Mouse (Mus musculus) neutrophil, adult 5-6 weeks (primary cell): ENCODE measurements around the gene Pnkp. TPM values are rescaled to one million over a fixed set of nuclear protein-coding genes. Genes with fewer than 3 reads are reported as not detected.

ENCODE experiments used
- ATAC-seq: fragments of 151-379, 151-347 bp; 2 replicates; pipeline ENCODE4 v1.8.0; 2017; ENCODE audit warnings: mild to moderate bottlenecking, moderate TSS enrichment; ENCODE audit not compliant: insufficient number of reproducible peaks, poor library complexity, low FRiP score, severe bottlenecking; ENCODE audit errors: extremely low read depth
- total RNA-seq: library from RNA; stranded (forward); fragments of 200-1000 nt; gene quantifications from 2 replicates; pipeline ENCODE4 v1.2.3, GENCODE M21; 2017

Gene Pnkp
- 95.7 and 102 TPM in 2 replicates for total RNA-seq

GRCm38 (mm10) chr7:44857042-44857552 is at the start of gene Pnkp:
TSS of gene Pnkp (plus strand) at chr7:44857139.
- ATAC-seq = peak; percentile 57

- ATAC-seq = no peak
Measured at GRCm38 (mm10) chr7:44808927-44809326, 48.0 kb upstream of the Pnkp start.

- no peak for ATAC-seq
Measured at GRCm38 (mm10) chr7:44809466-44809865, 47.5 kb upstream of the Pnkp start.

GRCm38 (mm10) chr7:44810365-44810764 is 46.6 kb upstream of the Pnkp start:
- no peak for ATAC-seq

GRCm38 (mm10) chr7:44810819-44811557 is 46.0 kb upstream of the Pnkp start:
- no peak for ATAC-seq

GRCm38 (mm10) chr7:44812651-44813325 is 44.2 kb upstream of the Pnkp start:
- no peak for ATAC-seq

GRCm38 (mm10) chr7:44813985-44814384 is 43.0 kb upstream of the Pnkp start:
- no peak for ATAC-seq

GRCm38 (mm10) chr7:44814423-44814822 is 42.5 kb upstream of the Pnkp start:
- ATAC-seq = no peak

GRCm38 (mm10) chr7:44814952-44815553 is 41.9 kb upstream of the Pnkp start:
- no peak for ATAC-seq

GRCm38 (mm10) chr7:44815721-44816469 is 41.0 kb upstream of the Pnkp start, which contains the start of the genes Nup62 and Il4i1:
TSS of gene Nup62 (plus strand) at chr7:44816088.
TSS of gene Il4i1 (plus strand) at chr7:44816387.
- peak; percentile 89 for ATAC-seq

- ATAC-seq = no peak
Measured at GRCm38 (mm10) chr7:44816470-44817021, 40.4 kb upstream of the Pnkp start, which contains the start of gene Atf5. TSS of gene Atf5 (minus strand) at chr7:44816658.

GRCm38 (mm10) chr7:44817441-44817840 is 39.5 kb upstream of the Pnkp start:
- ATAC-seq = no peak

GRCm38 (mm10) chr7:44818164-44818563 is 38.8 kb upstream of the Pnkp start:
- no peak for ATAC-seq

- no peak for ATAC-seq
Measured at GRCm38 (mm10) chr7:44818751-44819235, 38.1 kb upstream of the Pnkp start.

GRCm38 (mm10) chr7:44819391-44819790 is 37.5 kb upstream of the Pnkp start:
- ATAC-seq = no peak

GRCm38 (mm10) chr7:44819863-44820262 is 37.1 kb upstream of the Pnkp start:
- ATAC-seq = no peak

- no peak for ATAC-seq
Measured at GRCm38 (mm10) chr7:44820525-44820924, 36.4 kb upstream of the Pnkp start.

GRCm38 (mm10) chr7:44821666-44822448 is 35.1 kb upstream of the Pnkp start:
- ATAC-seq = no peak
